Mouse (Mus musculus) CH12F3 (cell line): ENCODE measurements around the gene C87436.

Source experiments
- in situ Hi-C: fragments of 300-500 bp; cut with MboI; formaldehyde crosslinking; loops from 2 replicates; pipeline ENCODE4 v1.14.3; 2020; ENCODE audit warnings: low sequenced_read_pairs

C87436 gene

DNA sequence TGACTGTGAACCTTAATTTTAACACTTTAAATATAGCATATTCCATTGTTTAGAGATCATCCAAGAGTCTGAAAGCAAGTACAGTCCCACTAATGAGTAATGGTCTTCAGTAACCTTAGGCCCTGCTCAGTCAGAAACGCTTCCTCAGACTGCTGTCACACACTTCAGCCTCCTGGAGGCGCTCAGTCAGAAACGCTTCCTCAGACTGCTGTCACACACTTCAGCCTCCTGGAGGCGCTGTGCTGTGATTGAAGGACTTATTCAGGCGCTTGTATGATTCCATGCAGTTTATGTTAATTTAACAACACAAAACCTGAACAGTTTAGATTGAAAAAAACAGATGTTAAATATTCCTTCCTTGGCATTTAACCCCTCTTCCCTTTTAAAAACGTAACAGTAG lies 17.7 kb upstream of the C87436 start:
- in situ Hi-C loops, result no loop called here

DNA sequence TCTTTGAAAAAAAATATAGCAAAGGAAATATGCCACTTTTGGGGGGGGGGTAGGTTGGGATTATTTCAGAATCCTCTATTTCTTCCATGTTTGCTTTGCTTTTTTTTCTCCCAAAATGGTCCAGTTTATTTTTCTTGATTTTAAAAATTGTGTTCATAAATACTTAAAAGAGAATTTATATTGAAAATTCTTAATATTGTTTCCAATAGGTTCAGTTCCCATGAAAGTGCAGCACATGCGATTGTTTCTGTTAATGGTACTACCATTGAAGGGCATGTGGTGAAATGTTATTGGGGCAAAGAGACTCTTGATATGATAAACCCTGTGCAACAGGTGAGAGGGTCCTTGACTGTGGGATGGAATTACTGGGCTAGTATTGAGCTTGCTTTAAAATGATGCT lies 11.8 kb upstream of the C87436 start, which contains the start of gene Gm44790:
Gene Gm44790 (plus strand): TSS at position 301 of the 400 bp plus-strand sequence.
- in situ Hi-C loops, result no loop called here

DNA sequence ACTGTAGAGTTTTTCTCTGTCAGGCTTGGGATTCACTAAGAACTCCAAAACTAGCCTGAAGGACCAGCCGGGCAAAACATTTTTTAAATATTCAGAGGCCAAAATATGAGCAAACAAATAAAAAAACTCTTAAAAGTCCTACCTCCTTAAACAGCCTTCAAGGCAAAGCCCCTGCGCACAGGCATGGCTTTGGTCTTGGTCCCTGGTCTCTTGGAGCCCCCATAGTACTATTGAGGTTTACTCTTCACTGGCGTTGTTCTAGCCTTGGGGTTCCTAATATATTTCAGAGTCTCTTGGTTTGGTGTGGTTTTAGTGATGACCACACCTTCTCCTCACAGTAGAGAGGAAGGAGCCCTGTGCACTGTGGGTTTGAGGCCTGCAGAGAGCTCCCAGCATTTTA lies 6.6 kb upstream of the C87436 start:
- in situ Hi-C loops, result loop anchor here (10.0 kb wide), 1 partner anchor 243 kb away; no protein-coding TSS in a partner anchor

DNA sequence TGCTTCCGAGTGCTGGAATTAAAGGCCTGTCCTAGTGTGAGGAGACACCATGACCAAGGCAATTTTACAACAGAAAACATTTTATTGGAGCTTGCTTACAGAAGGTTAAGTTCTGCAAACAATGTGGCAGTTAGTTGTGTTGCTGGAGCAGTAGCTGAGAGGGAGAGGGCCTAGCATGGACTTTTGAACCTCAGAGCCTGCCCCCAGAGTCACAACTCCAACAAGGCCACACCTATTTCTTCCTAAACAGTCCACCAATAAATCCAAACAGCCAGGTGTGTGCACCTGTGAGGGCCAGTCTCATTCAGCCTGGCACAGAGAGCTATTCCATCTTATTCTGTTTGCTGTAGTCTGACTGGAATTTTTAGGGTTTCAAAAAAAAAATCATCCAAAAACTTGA lies 4.5 kb upstream of the C87436 start:
- in situ Hi-C loops, result loop anchor here (10.0 kb wide), 1 partner anchor 241 kb away; no protein-coding TSS in a partner anchor

DNA sequence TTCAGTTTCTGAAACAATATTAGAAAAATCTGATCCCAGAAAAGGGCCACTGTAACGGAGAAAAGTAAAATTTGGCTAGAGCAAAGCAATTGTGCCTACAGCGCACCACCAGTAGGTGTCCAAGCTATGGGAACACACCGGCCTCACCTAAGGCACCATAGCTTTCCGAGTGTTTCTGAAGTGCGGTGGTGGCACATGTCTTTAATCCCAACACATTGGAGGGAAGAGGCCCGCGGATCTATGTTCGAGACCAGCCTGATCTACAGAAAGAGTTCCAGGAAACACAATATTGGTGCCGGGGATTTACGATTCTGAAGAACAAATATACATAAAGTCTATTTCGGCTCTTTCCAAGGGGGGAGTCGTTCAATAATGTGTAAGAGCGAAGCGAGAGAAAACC lies 463 bp upstream of the C87436 start:
- in situ Hi-C loops, result loop anchor here (10.0 kb wide), 1 partner anchor 237 kb away; no protein-coding TSS in a partner anchor

DNA sequence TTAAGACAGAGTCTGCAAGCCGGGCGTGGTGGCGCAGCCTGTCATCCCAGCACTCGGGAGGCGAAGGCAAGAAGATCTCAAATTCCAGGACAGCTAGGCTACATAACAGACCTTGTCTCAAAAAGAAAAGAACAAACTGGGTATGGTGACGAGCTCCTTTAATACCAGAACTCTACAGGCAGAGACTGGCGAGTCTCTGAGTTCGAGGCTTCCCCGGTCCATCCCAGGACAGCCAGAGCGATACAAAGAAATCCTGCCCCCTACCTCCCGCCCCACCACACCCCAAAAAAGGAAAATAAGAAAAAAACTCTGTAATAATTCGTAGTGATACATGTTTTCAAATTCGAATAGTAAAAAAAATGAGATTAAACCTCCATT lies 934 bp downstream of the C87436 start:
- in situ Hi-C loops, result loop anchor here (10.0 kb wide), 1 partner anchor 236 kb away; no protein-coding TSS in a partner anchor

DNA sequence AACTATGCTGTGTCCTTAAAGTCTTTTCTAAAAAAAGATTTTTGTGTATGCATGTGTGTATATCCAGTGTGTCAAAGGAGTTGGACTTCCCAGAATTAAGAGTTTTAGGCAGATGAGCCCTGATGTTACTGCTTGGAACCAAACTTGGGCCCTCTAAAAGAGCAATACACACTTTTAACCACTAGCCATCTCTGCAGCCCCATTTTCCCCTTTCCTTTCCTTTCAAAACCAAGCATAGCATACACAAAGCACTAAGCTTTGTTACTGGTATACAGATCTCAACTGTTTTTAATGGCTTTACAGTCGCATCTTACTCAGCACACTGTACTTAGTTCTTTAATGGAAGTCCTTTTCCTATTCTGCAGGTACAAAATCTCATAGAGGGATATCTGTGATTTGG lies 1.4 kb downstream of the C87436 start:
- in situ Hi-C loops, result loop anchor here (10.0 kb wide), 1 partner anchor 235 kb away; no protein-coding TSS in a partner anchor

DNA sequence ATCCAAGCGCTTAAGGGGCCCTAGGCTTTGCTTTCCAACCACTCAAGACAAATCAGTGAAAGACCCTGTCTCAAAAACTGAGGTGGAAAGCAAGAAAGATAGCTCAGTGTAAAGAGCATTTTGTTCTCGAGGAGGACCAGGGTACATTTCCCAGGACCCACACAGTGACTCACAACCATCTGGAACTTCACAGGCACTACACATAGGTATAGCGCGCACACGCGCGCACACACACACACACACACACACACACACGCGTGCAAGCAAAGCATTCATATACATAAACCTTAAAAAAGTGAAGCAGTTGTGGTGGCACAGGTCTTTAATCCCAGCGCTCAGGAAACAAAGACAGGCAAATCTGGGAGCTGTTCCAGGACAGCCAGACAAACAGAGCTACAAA lies 3.4 kb downstream of the C87436 start:
- in situ Hi-C loops, result no loop called here

DNA sequence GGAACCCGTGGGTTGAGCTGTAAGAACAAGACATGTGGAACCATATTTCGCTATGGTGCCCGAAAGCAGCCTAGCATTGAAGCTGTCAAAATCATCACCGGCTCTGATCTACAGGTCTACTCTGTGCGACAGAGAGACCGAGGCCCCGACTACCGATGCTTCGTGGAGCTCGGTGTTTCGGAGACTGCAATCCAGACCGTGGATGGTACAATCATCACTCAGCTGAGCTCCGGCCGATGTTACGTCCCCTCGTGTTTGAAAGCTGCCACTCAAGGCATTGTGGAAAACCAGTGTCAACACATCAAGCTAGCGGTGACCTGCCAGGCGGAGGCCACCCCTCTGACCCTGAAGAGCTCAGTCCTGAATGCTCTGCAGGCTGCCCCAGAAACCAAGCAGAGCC lies 7.4 kb downstream of the C87436 start:
- in situ Hi-C loops, result no loop called here

DNA sequence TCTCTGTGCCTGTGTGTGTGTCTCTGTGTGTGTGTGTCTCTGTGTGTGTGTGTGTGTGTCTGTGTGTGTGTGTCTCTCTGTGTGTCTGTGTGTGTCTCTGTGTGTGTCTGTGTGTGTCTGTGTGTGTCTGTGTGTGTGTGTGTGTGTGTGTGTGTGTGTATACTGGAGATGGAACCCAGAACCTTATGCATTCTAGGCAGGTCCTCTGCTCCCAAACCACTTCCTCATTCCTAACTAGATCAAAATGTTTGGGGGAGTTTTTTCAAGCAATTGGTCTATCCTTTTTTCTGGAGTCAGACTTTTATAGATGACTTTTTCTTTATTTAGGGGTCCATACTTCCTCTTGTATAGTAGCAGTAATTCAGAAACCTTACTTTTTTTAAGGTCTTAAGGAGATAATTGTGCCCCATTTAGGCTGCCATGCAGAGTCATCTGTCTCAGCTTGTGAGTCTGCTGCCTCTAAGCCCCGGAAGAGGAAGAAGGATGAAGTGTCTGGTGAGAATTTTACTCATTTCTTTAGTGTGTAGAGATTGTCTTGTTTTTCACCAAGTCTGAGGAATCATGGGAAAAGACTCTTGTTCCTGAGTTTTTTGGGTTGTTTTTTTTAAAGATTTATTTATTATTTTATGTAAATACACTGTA lies 8.9 kb downstream of the C87436 start:
- in situ Hi-C loops, result no loop called here

DNA sequence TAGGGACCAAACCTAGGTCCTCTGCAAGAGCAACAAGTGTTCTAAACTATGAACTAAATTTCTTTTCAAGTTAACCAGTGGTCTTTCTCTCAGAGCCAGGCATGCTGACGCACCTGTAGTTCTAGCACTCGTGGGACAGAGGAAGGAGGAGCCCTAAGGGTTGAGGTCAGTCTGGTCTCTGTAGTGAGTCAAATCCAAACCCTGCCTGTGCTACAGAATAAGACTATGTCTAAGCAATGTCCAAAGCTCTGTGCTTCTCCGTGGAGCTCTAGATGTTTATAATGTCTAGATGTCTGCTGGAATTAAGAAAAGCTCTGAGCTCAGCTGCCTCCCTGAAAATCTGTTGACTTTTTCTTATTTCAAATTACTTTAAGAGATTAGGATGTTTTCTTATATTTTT lies 18.6 kb downstream of the C87436 start:
- in situ Hi-C loops, result no loop called here

DNA sequence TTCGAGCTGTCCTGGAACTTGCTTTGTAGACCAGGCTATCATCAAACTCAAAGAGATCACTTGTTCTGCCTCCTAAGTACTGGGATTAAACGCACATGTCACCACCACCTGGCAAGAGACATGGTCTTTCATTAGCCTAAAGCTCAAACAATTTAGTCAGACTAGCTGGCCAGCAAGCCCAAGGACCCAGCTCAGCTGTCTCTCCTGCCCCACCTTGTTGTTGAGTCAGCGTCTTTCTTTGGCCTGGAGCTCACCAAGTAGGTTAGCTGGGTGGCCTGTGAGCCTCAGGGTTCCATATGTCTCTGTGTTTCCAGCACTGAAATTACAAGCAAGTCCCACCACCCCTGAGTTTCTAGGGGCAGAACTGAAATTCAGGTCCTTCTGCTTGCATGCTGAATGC lies 24.9 kb downstream of the C87436 start:
- in situ Hi-C loops, result no loop called here

DNA sequence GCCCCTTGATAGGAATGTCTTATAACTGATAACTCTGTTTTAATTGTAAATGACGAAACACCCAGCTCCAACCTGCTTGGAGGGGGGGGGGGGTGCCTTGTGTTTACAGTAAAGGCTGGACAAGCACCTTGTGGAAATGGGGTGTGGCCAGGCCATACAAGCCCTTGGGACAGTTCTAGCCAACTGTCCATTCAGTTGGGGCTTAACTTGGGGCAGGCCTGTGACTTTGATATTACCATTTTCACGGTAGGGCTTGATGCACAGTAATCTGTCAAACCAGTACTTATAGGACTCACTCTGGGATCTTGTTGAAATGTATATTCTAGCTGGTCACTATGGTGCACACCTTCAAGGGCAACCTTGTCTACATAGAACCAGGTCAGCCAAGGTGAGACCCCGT lies 33.1 kb downstream of the C87436 start:
- in situ Hi-C loops, result no loop called here

DNA sequence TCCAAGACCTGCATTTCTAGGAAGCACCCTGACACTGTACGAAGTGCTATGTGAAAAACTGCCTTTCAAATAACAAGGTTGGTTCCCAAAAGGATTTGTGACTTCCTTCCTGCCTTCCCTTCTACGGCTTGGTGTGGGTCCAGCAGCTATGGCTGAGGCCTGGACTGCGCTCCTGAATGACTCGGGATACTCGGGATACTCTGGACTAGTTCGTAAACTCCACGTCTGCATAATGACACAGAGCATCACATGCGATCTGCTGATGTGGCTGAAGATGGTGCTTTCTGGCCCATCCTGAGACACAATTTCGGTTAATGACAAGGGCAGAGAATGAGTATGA lies 33.6 kb downstream of the C87436 start:
- in situ Hi-C loops, result no loop called here

DNA sequence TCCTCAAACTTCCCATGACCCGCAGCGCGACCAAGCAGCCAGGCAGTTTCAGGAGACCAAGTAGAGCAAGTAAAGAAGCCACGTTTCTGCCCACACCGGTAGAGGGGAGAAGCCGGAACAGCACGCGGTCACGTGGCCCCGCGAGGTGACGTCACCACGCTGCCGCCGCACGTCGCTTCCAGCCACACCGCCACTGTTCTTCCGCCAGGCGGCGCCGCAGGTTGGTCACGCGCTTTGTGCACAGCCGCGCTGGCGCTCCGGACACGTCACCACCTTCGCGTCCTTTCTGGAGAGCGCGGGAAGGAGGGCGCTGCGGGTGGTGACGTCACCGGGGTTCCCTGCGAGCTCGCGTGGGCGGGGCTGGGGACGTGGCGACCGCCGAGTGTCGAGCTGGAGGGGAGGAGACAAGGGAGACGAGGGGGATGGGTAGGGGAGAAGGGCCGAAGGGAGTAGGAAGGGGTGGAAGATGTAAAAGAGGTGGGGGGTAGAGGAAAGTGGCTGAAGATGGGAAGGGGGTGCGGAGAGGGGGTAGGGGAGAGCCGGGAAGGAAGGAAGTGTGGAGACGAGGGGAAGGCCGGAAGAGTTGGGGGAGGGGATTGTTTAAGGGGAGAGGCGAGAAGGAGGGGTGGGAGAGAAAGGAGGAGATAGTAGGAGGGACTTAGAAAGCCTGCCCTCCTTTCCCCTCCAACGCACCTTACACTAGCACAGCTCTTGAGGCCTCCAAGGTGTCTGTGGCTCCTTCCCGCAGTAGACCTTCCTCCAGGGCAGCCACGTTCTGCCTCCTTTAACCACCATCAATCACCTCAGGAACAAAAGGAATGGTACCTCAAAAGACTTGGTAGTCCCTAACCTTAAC lies 34.2 kb downstream of the C87436 start:
- in situ Hi-C loops, result no loop called here

DNA sequence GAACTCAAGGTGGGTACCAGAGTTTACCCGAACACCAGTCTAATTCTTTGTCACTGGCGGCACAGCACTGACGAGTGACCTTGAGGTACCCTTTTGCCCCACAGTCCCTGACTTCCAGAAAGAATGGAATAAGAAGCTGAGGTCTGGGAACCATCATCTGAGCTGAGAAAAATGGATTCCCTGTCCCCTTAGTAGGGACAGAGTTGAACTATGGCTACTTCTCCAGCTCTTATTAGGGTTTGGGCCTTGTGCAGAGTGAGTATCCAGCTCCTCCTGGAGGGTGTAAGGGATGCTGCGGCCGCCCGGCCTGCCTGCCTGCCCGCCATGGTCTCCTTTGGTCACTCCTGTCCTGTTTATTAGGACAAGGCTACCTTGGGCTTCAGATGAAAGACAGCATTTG lies 34.9 kb downstream of the C87436 start:
- in situ Hi-C loops, result no loop called here

DNA sequence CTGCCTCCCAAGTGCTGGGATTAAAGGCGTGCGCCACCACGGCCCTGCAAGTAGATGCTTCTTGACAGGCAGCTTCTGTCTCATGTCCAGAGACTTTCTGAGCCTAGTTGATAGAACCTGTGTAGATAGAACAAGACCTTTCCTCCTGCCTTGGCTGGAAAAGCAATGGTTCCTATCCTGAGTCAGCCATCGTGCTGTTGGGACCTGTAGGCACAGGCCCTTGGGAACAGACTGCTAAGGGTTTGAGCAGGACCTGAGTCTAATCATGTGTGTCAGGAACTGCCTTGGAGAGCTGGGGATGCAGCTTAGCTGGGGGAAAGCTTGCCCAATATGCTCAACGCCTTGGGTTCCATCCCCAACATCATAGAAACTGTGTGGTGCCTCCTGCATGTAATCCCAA lies 35.9 kb downstream of the C87436 start:
- in situ Hi-C loops, result no loop called here

DNA sequence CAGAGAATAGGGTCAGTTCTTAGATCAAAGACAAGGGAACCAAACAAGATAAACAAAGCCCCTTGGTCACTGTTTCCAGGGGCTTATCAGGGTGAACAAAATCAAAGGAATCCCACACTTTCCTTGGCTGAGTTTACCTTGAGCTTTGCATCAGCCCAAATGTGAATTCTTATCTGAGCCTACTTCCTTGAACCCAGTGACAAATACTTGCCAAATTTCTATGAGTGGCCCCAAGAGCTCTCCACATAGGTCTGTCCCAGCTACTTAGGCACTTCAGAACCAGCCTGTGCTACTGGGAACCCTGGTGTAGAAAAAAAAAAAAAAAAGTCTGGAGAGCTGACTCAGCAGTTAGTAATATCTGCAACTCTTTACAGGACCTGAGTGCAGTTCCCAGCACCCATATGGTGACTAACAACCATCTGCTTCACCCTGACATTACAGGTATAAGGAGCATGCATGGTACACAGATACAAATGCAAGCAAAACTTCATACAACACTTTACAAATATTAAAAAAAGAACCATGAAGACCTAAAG lies 36.5 kb downstream of the C87436 start:
- in situ Hi-C loops, result no loop called here

DNA sequence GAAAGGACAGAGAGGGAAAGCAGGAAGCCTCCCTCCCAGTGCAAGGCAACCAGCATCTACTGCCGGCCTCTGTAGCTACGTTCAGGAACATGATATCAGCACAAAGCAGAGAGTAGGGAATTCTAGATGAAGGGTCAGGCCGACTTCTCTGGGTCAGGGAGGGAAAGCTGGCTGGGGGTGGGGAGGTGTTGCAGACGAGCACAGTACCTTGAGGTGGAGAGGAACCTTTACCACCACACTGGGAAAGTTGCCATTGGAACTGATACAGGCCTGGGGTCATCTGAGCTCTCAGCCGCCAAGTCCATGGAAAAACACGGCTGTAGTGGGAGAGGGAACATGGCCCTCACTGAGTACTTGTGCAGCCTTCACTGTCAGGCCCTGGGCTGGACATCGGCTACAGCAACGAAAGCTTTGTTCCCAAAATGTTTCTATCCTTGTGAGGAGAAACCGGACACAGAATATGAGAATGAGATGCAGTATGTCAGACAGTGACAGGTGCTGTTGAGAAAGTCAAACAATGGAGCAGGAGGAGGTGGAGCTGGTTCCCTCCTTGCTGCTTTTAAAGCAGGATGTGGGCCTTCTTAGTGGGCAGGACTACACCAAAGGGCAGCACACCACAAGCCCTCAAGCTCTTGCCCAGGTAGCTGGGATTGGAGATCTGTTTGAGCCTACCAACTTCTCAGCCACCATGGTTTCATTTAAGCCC lies 37.4 kb downstream of the C87436 start:
- in situ Hi-C loops, result no loop called here

DNA sequence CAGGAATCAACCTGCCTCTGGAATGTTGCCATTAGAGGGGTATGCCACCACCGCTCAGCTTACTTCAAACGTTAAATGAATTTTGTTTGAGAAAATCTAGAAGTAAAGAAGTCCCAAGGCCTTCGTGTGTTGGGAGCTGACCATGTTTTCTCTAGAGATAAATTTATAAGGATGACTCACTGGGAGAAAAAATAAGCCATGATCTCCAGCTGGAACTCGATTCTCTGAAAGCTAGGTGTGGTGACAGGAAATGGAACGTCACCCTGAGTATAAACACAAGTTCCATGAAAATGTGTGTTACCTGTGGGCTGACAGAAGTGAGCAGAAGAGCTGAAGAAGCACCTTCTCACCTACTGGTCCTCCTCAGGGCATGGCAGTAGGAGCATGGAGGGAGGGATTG lies 38.8 kb downstream of the C87436 start:
- in situ Hi-C loops, result no loop called here

DNA sequence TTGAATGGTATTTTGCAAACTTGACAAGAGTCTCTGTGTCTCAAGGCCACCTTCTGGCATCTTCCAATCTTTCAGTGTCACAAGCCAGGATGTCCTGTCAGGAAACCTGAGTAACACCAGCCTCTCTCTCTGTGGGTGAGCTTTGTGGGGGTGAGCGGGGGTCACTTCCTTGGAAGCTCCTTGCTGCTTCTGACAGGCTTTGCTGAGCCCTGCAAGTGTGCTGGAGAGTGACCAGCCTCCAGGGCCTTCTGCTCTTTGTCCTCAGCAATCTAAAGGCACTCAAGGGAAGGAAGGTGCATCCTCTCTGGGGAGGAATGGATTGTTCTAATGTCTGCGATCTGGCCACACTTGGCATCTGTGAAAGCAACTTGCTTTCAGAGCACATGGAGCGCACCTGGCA lies 41.1 kb downstream of the C87436 start:
- in situ Hi-C loops, result no loop called here
